10 mouse cellular contexts compared by ENCODE assay signal in the genomic region with DNA sequence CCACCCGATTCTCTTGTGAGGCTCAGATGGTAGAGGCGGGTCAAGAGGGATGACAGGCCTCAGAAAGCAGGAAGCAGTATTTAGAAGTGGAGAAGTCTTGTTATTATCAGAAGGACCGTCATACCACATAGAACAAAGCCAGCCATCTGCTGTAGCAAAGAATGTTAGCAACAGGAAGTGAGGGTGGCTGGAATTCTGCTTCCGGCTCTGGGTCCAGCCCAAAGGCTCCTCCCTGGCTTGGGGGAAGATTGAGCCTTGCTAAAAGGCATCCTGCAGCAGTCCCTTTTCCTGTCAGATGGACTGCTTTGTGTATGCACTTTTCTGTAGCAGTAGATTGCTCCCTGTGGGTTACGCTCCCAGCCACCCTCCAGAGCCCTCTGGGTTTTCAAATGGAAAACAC.
A peak's percentile ranks its signal among the peaks of the same experiment; 100 is the strongest.
DNase-seq lines count a peak whose midpoint lies in the region; ATAC-seq and TF ChIP-seq lines count a peak whose summit lies in the region.
"Had no signal": no experiment of that assay in that cellular context is flagged by ENCODE, and none has a peak within 500 bp of the region (broad histone marks: within the 10 kb centered on the region; RNA-seq: fewer than 3 reads in every experiment).

No protein-coding gene starts in this region.

- no peak overlapping the region for H3K9ac ChIP-seq in kidney, postnatal 0 days (ENCODE audit: low read depth, low read length)
- H3K9ac ChIP-seq: limb, embryonic 12.5 days had no signal

- no peaks in the 10 kb centered on the region for H3K4me1 ChIP-seq in kidney, postnatal 0 days (replicated peaks; ENCODE audit: insufficient read depth, low read length)

- no peak overlapping the region for H3K4me3 ChIP-seq in kidney, postnatal 0 days (replicated peaks; ENCODE audit: low read depth, low read length)
- H3K4me3 ChIP-seq: limb, embryonic 12.5 days had no signal

- intact Hi-C loops in gastrocnemius, postnatal 14 days (cut with DNase I; ENCODE audit: low total_unique reads), result no loop called here

- 62% methylated on average over 5 of the region's 5 CpGs for WGBS in kidney, postnatal 0 days

- no peaks in the 10 kb centered on the region for H3K9me3 ChIP-seq in kidney, postnatal 0 days (replicated peaks; ENCODE audit: low read length)
- H3K9me3 ChIP-seq: limb, embryonic 12.5 days had no signal

- H3K27me3 ChIP-seq in kidney, postnatal 0 days (ENCODE audit: insufficient read depth, low read length), result no peaks in the 10 kb centered on the region
- H3K27me3 ChIP-seq: limb, embryonic 12.5 days had no signal

- no peak for TF ChIP-seq CTCF in kidney, postnatal 0 days (IDR thresholded peaks at IDR 0.05; ENCODE audit: low read depth)

- H3K36me3 ChIP-seq in kidney, postnatal 0 days (ENCODE audit: insufficient read depth, low read length), result no peaks in the 10 kb centered on the region
- H3K36me3 ChIP-seq: limb, embryonic 12.5 days had no signal

- peak overlapping the region; percentile 52 for H3K27ac ChIP-seq in kidney, postnatal 0 days
- H3K27ac ChIP-seq: limb, embryonic 12.5 days had no signal

- peak; percentile 15 for DNase-seq in gastrocnemius, postnatal 14 days
- no peak for DNase-seq in gastrocnemius, postnatal 10 days
- peak; percentile 96 for DNase-seq in heart, adult 11 months
- DNase-seq in kidney, postnatal 0 days (ENCODE audit: low spot score), result peak; percentile 66
- DNase-seq in lung, postnatal 25 days (ENCODE audit: low spot score), result peak; percentile 70
- DNase-seq in cerebellum, adult 11 months, result no peak
- DNase-seq in layer of hippocampus, postnatal 25 days (ENCODE audit: extremely low spot score in 1 of 2, low spot score in 1 of 2), result no peak
- DNase-seq: gastrocnemius, postnatal 36 days had no signal

- H3K4me2 ChIP-seq in kidney, postnatal 0 days (ENCODE audit: low read length), result no peak overlapping the region
- H3K4me2 ChIP-seq: limb, embryonic 12.5 days had no signal

- no peak for ATAC-seq in kidney, postnatal 0 days (replicated peaks; ENCODE audit: low FRiP score, low read depth)
- ATAC-seq in cerebellum, adult (ENCODE audit: insufficient number of reproducible peaks, low FRiP score, low TSS enrichment), result no peak

Comparison
In these comparisons a context has a peak if more than half of its experiments do, and no peak if none do; other contexts are left out.
1. DNase-seq: peak in gastrocnemius, postnatal 14 days (single experiment), heart, adult 11 months (single experiment), kidney, postnatal 0 days (single experiment) and lung, postnatal 25 days (single experiment); none in gastrocnemius, postnatal 10 days (single experiment), cerebellum, adult 11 months (single experiment) and layer of hippocampus, postnatal 25 days (0 of 2).